Mouse (Mus musculus): ENCODE measurements around the gene Olfr15.

DNA sequence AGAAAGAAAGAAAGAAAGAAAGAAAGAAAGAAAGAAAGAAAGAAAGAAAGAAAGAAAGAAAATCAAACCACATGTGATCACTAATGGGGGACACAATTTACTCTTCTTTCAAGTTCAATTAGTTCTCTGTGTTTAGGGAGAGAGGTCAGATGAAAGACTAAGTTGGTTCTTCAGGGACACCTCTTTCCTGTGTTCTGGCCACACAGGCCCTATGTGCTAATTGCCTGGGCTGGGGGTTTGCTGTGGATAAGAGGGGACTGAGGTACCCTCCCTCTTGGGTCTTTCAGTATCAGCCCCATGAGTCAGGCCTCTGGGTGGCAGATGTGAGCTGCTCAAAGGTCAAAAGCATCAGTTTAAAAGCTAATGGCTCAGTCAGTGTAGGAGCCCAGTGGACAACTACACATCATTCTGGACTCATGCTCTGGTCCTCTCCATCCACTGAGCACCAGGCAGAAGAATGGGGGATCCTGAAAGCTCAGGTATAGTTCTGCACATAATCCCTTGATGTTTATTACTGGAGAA is at the start of gene Olfr15:
- TF ChIP-seq CTCF (IDR thresholded peaks at IDR 0.05; ENCODE audit: low read depth, low read length), result peak; percentile 31; the same call in 1 of the 2 replicates
- TF ChIP-seq POLR2A (IDR thresholded peaks at IDR 0.05; ENCODE audit: extremely low read depth, insufficient read depth, low read length), result no peak
